Mouse (Mus musculus) midbrain, postnatal 0 days (tissue): ENCODE results near the gene Nrsn2. TPM values are rescaled to one million over a fixed set of nuclear protein-coding genes. Genes with fewer than 3 reads are reported as not detected.

Experiments used
- ATAC-seq: fragments of 200-750 bp; cut with Nextera tagmentation; 2 replicates; pipeline ENCODE4 v1.8.0; 2017; ENCODE audit warnings: moderate number of reproducible peaks, mild to moderate bottlenecking, moderate TSS enrichment, moderate library complexity; ENCODE audit not compliant: low FRiP score
- DNase-seq: peaks from one replicate; pipeline ENCODE4 v3.0.0-alpha.2; 2015; ENCODE audit warnings: low spot score
- H3K27ac ChIP-seq: fragments of 300-500 bp; sonication (generic); 2 replicates; pipeline ENCODE4 v1.5.1; 2014; ENCODE audit warnings: low read depth, mild to moderate bottlenecking, low read length, mixed read lengths
- H3K27me3 ChIP-seq: fragments of 300-500 bp; sonication (generic); 2 replicates; pipeline ENCODE4 v1.6.1; 2014; ENCODE audit warnings: low read length, control low read depth, mixed read lengths; ENCODE audit not compliant: insufficient read depth
- H3K36me3 ChIP-seq: fragments of 300-500 bp; sonication (generic); 2 replicates; pipeline ENCODE4 v1.6.1; 2014; ENCODE audit warnings: low read length, control low read depth, mixed read lengths; ENCODE audit not compliant: insufficient read depth
- H3K4me1 ChIP-seq: fragments of 300-500 bp; sonication (generic); 2 replicates; pipeline ENCODE4 v1.6.1; 2014; ENCODE audit warnings: mild to moderate bottlenecking, control low read depth, antibody characterized with exemption, low read length, mixed read lengths; ENCODE audit not compliant: insufficient read depth
- H3K4me2 ChIP-seq: fragments of 300-500 bp; sonication (generic); 2 replicates; pipeline ENCODE4 v1.6.1; 2014; ENCODE audit warnings: low read depth, mild to moderate bottlenecking, low read length, mixed read lengths; ENCODE audit not compliant: poor library complexity, severe bottlenecking
- H3K4me3 ChIP-seq: fragments of 300-500 bp; sonication (generic); 2 replicates; pipeline ENCODE4 v1.5.1; 2014; ENCODE audit warnings: low read depth, mild to moderate bottlenecking, low read length, moderate library complexity
- H3K9ac ChIP-seq: fragments of 300-500 bp; sonication (generic); replicated peaks from 2 replicates; pipeline ENCODE4 v1.6.1; 2014; ENCODE audit warnings: mild to moderate bottlenecking, low read length, moderate library complexity, mixed read lengths; ENCODE audit not compliant: poor library complexity, severe bottlenecking
- H3K9me3 ChIP-seq: fragments of 300-500 bp; sonication (generic); 2 replicates; pipeline ENCODE4 v1.6.1; 2016; ENCODE audit warnings: low read length, control low read depth
- CTCF ChIP-seq: IDR thresholded peaks from 2 replicates; pipeline ENCODE4 v1.5.1; 2016; ENCODE audit warnings: antibody characterized with exemption, mild to moderate bottlenecking
- WGBS: fragments of 180-500 bp; shearing (Covaris S2); extraction: QIAGEN DNeasy Blood & Tissue Kit; methylation state at CpG from one replicate; pipeline ENCODE4 v1.1.7; 2014; 5-methylcytosine and 5-hydroxymethylcytosine counted together
- polyA plus RNA-seq: library from polyadenylated mRNA; unstranded; fragments of >200 nt; fragmentation: Nextera tagmentation; extraction: Ambion mirVana; gene quantifications from 2 replicates; pipeline ENCODE4 v1.2.1, GENCODE M21; 2015
- total RNA-seq: library from RNA; depleted of rRNA; stranded (reverse); fragments of >200 nt; gene quantifications from 2 replicates; pipeline ENCODE4 v1.2.3, GENCODE M21; 2014

Nrsn2 gene
- total and polyA plus RNA-seq, 2 experiments from 2014 or later, result 80.2 to 103 TPM

DNA sequence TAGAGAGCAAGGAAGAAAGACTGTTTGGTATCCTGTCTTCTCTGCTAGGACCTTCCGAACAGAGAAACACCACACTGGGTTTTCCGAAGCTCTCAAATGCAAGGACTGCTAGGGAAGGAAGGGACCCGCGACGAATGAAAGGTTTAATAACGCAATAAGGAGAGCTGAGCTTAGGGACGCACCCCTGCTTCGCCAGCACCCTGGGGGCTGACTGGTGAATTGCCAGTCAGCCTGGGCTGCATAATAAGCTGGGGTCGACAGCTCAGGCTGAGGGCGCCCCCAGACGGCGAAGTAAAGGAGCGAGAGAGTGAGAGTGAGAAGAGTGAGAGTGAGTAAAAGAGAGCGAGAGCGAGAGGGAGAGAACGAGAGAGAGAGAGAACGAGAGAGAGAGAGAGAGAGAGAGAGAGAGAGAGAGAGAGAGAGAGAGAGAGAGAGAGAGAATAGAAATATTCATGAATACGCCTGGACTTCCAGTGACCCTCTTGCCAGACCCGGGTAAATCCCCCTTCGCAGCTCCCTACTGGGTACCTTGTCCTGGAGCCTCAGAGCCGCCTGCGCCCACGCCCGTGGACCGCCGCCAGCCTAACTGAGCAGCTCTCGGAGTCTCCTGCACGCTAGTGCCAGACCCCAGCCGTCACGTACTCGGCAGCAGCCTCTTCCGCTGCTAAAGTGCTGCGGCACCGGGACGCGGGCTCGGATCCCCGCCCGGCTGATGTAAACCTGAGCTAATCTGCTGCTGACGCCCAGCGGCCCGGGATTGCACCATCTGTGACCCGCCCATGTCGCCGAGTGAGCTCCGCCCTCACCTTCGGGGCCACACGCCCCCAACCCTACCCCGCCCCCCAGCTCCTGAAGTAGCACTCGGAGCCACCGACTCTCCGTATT, 32.9 kb downstream of the Nrsn2 start, which contains the start of gene Trib3:
TSS of gene Trib3 (minus strand) at position 704 of the 885 bp plus-strand sequence.
- H3K9me3 ChIP-seq, result no peaks in the 10 kb centered on the region

GRCm38 (mm10) chr2:152339631-152340179, 36.7 kb downstream of the Nrsn2 start:
- ATAC-seq (no peak), DNase-seq (no peak)
- no peaks in the 10 kb centered on the region for H3K27me3 ChIP-seq
- no peak overlapping the region for H3K4me2 ChIP-seq
- H3K4me3 ChIP-seq, result no peak overlapping the region
- TF ChIP-seq CTCF, result no peak
- H3K9ac ChIP-seq, result no peak overlapping the region
- 84% methylated on average over 22 of the region's 22 CpGs for WGBS
- H3K9me3 ChIP-seq, result no peaks in the 10 kb centered on the region
- H3K36me3 ChIP-seq, result no peaks in the 10 kb centered on the region
- no peak overlapping the region for H3K27ac ChIP-seq
- peaks cover 3% of the 10 kb centered on the region; the same call in 1 of the 2 replicates for H3K4me1 ChIP-seq

More for the DNA sequence above, 32.9 kb downstream of the Nrsn2 start, which contains the start of gene Trib3:
- H3K9ac ChIP-seq, result peak within 1 kb of the TSS; percentile 74
- no peaks in the 10 kb centered on the region for H3K36me3 ChIP-seq
- H3K4me1 ChIP-seq, result peaks cover 3% of the 10 kb centered on the region; the same call in 1 of the 2 replicates
- H3K4me2 ChIP-seq, result peak within 1 kb of the TSS; percentile 82
- no peaks in the 10 kb centered on the region for H3K27me3 ChIP-seq
- under 1% methylated on average over 52 of the region's 52 CpGs for WGBS
- ATAC-seq (peak; percentile 89), DNase-seq (peak; percentile 89)
- H3K4me3 ChIP-seq, result peak within 1 kb of the TSS; percentile 54
- H3K27ac ChIP-seq, result peak within 1 kb of the TSS; percentile 82
- TF ChIP-seq CTCF, result peak; percentile 82

DNA sequence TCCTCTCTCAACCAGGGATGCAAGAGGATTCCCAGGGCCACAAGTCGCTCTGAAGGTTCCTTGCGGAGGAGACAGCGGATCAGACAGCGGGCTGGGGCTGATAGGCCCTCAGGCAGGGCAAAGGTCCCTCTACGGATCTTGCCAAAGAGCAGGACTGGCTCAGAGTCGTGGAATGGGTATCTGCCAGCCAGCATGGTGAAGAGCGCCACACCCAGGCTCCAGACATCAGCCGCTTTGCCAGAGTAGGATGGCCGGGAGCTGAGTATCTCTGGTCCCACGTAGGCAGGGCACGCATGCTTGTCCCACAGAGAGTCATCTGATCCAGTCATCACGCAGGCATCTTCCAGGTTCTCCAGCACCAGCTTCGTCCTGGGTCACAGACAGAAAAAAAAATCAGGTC, 38.1 kb downstream of the Nrsn2 start:
- no peak overlapping the region for H3K27ac ChIP-seq
- no peaks in the 10 kb centered on the region for H3K27me3 ChIP-seq
- no peak overlapping the region for H3K9ac ChIP-seq
- no peak overlapping the region for H3K4me2 ChIP-seq
- TF ChIP-seq CTCF, result no peak
- no peaks in the 10 kb centered on the region for H3K36me3 ChIP-seq
- WGBS, result 76% methylated on average over 13 of the region's 13 CpGs
- peaks cover 3% of the 10 kb centered on the region; the same call in 1 of the 2 replicates for H3K4me1 ChIP-seq
- DNase-seq (no peak), ATAC-seq (no peak)
- no peaks in the 10 kb centered on the region for H3K9me3 ChIP-seq
- H3K4me3 ChIP-seq, result no peak overlapping the region

GRCm38 (mm10) chr2:152337591-152338212, 38.7 kb downstream of the Nrsn2 start:
- 83% methylated on average over 11 of the region's 11 CpGs for WGBS

DNA sequence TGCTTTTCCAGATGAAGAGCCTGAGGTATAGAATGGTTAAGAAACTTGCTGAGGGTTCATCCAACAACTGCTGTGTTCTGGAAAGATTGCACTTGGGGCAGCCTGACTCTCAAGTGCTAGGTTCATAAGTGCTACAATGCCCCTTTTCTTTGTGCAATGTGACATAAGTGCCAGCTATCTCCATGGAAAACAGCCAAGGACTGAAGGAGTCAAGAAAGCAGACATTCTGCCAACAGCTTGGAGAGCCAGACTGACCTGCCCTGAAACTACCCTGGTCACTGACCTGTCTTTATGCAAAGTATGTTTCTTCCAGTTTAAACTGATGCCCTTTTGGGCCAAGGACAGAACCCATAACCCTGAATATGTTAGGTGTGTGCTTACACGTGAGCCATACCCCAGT, 39.6 kb downstream of the Nrsn2 start:
- no peak overlapping the region for H3K4me2 ChIP-seq
- no peak overlapping the region for H3K27ac ChIP-seq
- 85% methylated on average over 1 of the region's 1 CpGs for WGBS
- H3K4me3 ChIP-seq, result no peak overlapping the region
- H3K9me3 ChIP-seq, result no peaks in the 10 kb centered on the region
- H3K9ac ChIP-seq, result no peak overlapping the region
- DNase-seq (no peak), ATAC-seq (no peak)
- no peaks in the 10 kb centered on the region for H3K36me3 ChIP-seq
- TF ChIP-seq CTCF, result no peak
- H3K4me1 ChIP-seq, result no peaks in the 10 kb centered on the region
- no peaks in the 10 kb centered on the region for H3K27me3 ChIP-seq

More at GRCm38 (mm10) chr2:152337591-152338212, 38.7 kb downstream of the Nrsn2 start:
- no peak overlapping the region for H3K27ac ChIP-seq
- H3K4me3 ChIP-seq, result no peak overlapping the region
- DNase-seq (no peak), ATAC-seq (no peak)
- no peak overlapping the region for H3K9ac ChIP-seq
- TF ChIP-seq CTCF, result no peak
- H3K9me3 ChIP-seq, result no peaks in the 10 kb centered on the region
- no peaks in the 10 kb centered on the region for H3K4me1 ChIP-seq
- H3K27me3 ChIP-seq, result no peaks in the 10 kb centered on the region
- no peak overlapping the region for H3K4me2 ChIP-seq
- no peaks in the 10 kb centered on the region for H3K36me3 ChIP-seq
